Mouse (Mus musculus): Measurements from ENCODE around the gene Tfrc. TPM values are rescaled to one million over a fixed set of nuclear protein-coding genes. Genes with fewer than 3 reads are reported as not detected.

The Tfrc gene
- total and polyA plus RNA-seq, 3 experiments = 190 to 840 (median 358) TPM

DNA sequence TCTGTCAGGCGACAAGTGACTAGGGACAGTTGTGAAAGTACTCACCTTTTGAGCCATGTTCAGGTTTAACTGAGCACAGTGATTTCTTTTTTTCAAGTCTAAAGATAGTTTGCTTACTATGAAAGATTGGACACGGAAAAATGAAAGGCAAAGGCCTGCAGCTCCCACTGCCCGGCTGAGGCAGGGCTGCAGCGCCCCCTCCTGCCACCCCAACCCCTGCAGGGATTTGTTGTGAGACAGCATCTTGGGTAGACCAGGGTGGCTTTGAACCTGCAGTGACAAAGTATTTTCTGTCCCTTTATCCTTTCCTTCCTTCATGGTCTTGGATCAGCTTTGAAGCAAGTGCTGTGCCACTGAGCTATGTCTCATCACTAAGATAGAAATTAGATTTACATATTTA, 59.8 kb downstream of the Tfrc start (continued):
- no peak for TF ChIP-seq MEF2A (IDR thresholded peaks at IDR 0.05; ENCODE audit: borderline replicate concordance, low read depth, low read length)
- TF ChIP-seq TCF12 (IDR thresholded peaks at IDR 0.05; ENCODE audit: low read depth, low read length) = no peak
- TF ChIP-seq ZC3H11A (IDR thresholded peaks at IDR 0.05; ENCODE audit: low read depth, low read length) = peak; percentile 42
- no peak for TF ChIP-seq PAX5 (IDR thresholded peaks at IDR 0.05; ENCODE audit: low read length)
- TF ChIP-seq E2F4 (IDR thresholded peaks at IDR 0.05; ENCODE audit: insufficient replicate concordance, low read depth, low read length) = no peak
- no peak for TF ChIP-seq NELFE (IDR thresholded peaks at IDR 0.05; ENCODE audit: low read depth, low read length)
- TF ChIP-seq IRF4 (IDR thresholded peaks at IDR 0.05; ENCODE audit: low read depth, low read length) = peak; percentile 37; the same call in 1 of the 2 replicates
- no peak for TF ChIP-seq MAX (IDR thresholded peaks at IDR 0.05; ENCODE audit: low read length)
- TF ChIP-seq JUND (conservative IDR thresholded peaks at IDR 0.05; ENCODE audit: low read depth, low read length) = no peak

DNA sequence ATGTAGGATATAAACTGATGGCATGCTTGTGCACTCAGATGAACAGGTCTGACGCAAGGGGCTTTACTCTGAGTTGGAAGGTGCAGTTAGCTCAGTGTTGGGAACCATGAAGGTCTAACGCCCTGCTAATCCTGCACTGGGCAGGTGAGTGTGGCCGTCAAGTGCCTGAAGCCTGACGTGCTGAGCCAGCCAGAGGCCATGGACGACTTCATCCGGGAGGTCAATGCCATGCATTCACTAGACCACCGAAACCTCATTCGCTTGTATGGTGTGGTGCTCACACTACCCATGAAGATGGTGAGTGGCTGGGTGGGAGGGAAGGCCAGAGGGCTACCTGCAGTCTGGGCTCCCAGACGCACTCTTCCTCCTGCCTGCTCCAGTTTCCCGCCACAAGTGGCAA, 60.5 kb downstream of the Tfrc start:
- Histone ChIP-seq H3K9ac (ENCODE audit: insufficient read depth, low read depth) (no peak overlapping the region), H3K79me2 (replicated peaks; ENCODE audit: control insufficient read depth, extremely low read depth, insufficient read depth, poor library complexity, severe bottlenecking) (0 out of 2 replicates have a peak, but pooled peaks cover 3% of the 10 kb centered on the region), H3K27me3 (replicated peaks) (no peaks in the 10 kb centered on the region), H3K36me3 (replicated peaks in 1 of 2; ENCODE audit: control insufficient read depth in 1 of 2, insufficient read depth in 1 of 2, low read length in 1 of 2) (peaks cover 0 to 42% of the 10 kb centered on the region in 2 experiments), H3K9me3 (replicated peaks; ENCODE audit: low read length) (no peaks in the 10 kb centered on the region), H3K4me1 (ENCODE audit: control insufficient read depth in 1 of 2, insufficient read depth in 2 of 2) (peaks cover 56 to 92% of the 10 kb centered on the region in 2 experiments), H3K4me3 (replicated peaks in 1 of 3; ENCODE audit: low read depth in 2 of 3, low read length in 2 of 3, poor library complexity in 1 of 3) (no peak overlapping the region), H3K27ac (ENCODE audit: insufficient read depth, low read depth) (no peak overlapping the region), H3K4me2 (ENCODE audit: insufficient read depth, low read depth, poor library complexity, severe bottlenecking) (no peak overlapping the region)
- dilution Hi-C loops (cut with MboI; ENCODE audit: extremely low pct_ligation_motif_present, extremely low pct_unique_long_range_greater_than_20kb, low sequenced_read_pairs) = no loop called here
- no peak for DNase-seq (ENCODE audit: extremely low read depth)
- in situ Hi-C loops (cut with MboI; ENCODE audit: low pct_ligation_motif_present, low pct_unique_long_range_greater_than_20kb, low sequenced_read_pairs) = no loop called here
- no peak for TF ChIP-seq IRF4 (IDR thresholded peaks at IDR 0.05; ENCODE audit: low read depth, low read length)
- TF ChIP-seq ZC3H11A (IDR thresholded peaks at IDR 0.05; ENCODE audit: low read depth, low read length) = no peak
- TF ChIP-seq MXI1 (IDR thresholded peaks at IDR 0.05; ENCODE audit: low read depth, low read length) = no peak
- TF ChIP-seq MAZ (IDR thresholded peaks at IDR 0.05; ENCODE audit: low read depth, low read length) = no peak
- TF ChIP-seq CHD2 (IDR thresholded peaks at IDR 0.05; ENCODE audit: low read length) = no peak
- no peak for TF ChIP-seq RAD21 (IDR thresholded peaks at IDR 0.05; ENCODE audit: low read depth, low read length)
- no peak for TF ChIP-seq E2F4 (IDR thresholded peaks at IDR 0.05; ENCODE audit: insufficient replicate concordance, low read depth, low read length)
- TF ChIP-seq MAX (IDR thresholded peaks at IDR 0.05; ENCODE audit: low read length) = no peak

DNA sequence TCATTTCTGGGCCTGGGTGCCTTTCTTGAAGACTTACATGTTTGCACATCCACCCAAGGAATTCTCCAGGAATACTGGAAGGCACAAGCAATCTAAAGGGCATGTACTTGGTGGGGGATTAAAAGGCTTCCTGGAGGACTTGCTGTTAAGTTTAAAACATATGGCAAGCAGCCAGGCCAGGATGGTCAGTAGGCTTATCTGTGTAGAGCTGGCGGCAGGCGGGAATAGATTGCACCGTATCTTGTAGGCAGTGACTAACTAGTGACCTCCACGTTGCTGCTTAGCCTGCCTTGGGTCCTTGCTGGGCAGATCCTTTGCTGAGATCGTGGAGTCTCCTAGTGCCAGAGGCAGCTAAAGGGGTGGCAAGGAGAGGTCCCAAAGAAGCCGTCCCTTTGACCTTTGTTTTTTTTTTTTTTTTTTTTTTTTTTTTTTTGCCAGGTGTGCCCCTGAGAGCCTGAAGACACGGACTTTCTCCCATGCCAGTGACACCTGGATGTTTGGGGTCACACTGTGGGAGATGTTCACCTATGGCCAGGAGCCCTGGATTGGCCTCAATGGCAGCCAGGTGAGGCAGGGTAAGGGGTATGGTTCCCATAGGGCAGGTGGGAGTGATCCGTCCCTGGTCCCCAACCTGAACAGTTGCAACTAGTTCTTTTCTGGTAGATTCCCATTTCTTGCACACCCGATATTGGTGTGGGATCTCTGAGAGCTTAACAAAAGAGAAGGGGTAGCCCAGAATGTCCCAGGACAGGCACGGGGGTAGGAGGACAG, 61.8 kb downstream of the Tfrc start:
- peak overlapping the region; percentile 78; the same call in 1 of the 2 replicates for H3K27ac ChIP-seq (ENCODE audit: insufficient read depth, low read depth)
- H3K4me1 ChIP-seq (ENCODE audit: control insufficient read depth in 1 of 2, insufficient read depth in 2 of 2) = peaks cover 54 to 89% of the 10 kb centered on the region in 2 experiments
- no peak for DNase-seq (ENCODE audit: extremely low read depth)
- no peak overlapping the region for H3K4me2 ChIP-seq (ENCODE audit: insufficient read depth, low read depth, poor library complexity, severe bottlenecking)
- no peaks in the 10 kb centered on the region for H3K27me3 ChIP-seq (replicated peaks)
- dilution Hi-C loops (cut with MboI; ENCODE audit: extremely low pct_ligation_motif_present, extremely low pct_unique_long_range_greater_than_20kb, low sequenced_read_pairs) = no loop called here
- H3K36me3 ChIP-seq (replicated peaks in 1 of 2; ENCODE audit: control insufficient read depth in 1 of 2, insufficient read depth in 1 of 2, low read length in 1 of 2) = peaks cover 6 to 48% of the 10 kb centered on the region in 2 experiments
- H3K9ac ChIP-seq (ENCODE audit: insufficient read depth, low read depth) = no peak overlapping the region
- 0 out of 2 replicates have a peak, but pooled peaks cover 3% of the 10 kb centered on the region for H3K79me2 ChIP-seq (replicated peaks; ENCODE audit: control insufficient read depth, extremely low read depth, insufficient read depth, poor library complexity, severe bottlenecking)
- in situ Hi-C loops (cut with MboI; ENCODE audit: low pct_ligation_motif_present, low pct_unique_long_range_greater_than_20kb, low sequenced_read_pairs) = loop anchor here (5.0 kb wide), 2 partner anchors 38 to 168 kb away; no protein-coding TSS in a partner anchor
- no peaks in the 10 kb centered on the region for H3K9me3 ChIP-seq (replicated peaks; ENCODE audit: low read length)
- H3K4me3 ChIP-seq (replicated peaks in 1 of 3; ENCODE audit: low read depth in 2 of 3, low read length in 2 of 3, poor library complexity in 1 of 3) = no peak overlapping the region
- TF ChIP-seq ZC3H11A (IDR thresholded peaks at IDR 0.05; ENCODE audit: low read depth, low read length) (no peak), ZNF384 (IDR thresholded peaks at IDR 0.05; ENCODE audit: low read depth, low read length) (peak; percentile 43), UBTF (IDR thresholded peaks at IDR 0.05; ENCODE audit: low read depth, low read length) (no peak), MXI1 (IDR thresholded peaks at IDR 0.05; ENCODE audit: low read depth, low read length) (no peak), CHD1 (IDR thresholded peaks at IDR 0.05; ENCODE audit: low read depth, low read length) (no peak)
